9 mouse cellular contexts compared by ENCODE assay signal in the genomic region with DNA sequence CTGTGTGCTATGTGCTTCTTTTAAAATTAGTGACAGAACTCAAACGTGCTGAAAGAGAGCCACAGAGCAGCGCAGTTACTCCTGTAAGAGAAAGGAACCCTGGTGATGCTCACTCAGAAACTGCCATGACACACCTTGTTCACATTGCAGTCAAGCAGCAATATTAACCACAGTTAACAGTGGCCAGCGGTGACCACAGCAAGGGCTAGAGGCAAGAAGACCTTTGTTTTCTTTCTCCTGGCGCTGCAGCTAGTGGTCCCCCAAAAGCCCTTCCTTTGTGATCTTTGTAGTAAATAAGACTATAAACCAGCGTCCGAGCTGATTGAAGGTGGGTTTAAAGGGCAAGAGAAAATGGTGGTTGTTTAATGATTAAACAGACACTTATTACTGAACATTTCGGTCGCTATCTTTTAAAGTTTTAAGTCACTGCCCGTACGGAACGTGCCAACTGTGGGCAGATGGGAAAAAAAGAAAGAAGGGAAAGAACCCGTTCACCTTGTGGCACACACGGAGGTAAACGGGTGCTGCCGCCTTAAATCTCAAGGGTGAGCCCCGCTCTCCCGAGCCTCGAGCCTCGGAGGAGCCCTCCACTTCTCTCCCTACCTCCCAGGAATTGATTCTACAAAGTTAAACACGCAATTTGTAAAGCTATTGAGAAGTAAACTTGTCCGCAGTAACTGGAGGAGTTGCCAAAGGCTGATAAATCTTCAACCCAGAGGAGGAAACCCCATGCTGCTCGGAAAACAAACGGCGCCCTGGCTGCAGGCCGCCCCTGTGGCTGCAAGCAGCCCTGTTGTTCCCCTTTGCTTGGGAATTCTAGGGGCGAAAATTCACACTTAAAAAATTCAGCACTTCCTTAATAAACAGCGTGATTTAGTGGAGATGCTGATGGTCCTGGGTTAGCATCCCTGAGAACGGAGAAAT.
DNase-seq lines count a peak whose midpoint lies in the region; ATAC-seq lines count a peak whose summit lies in the region.
"Had no signal": no experiment of that assay in that cellular context is flagged by ENCODE, and none has a peak within 500 bp of the region (broad histone marks: within the 10 kb centered on the region; RNA-seq: fewer than 3 reads in every experiment).

No protein-coding gene starts in this region.

- ATAC-seq in midbrain, embryonic 14.5 days (ENCODE audit: low FRiP score, low TSS enrichment): no peak

- peaks cover 87% of the 10 kb centered on the region for H3K4me1 ChIP-seq in forebrain, embryonic 10.5 days
- H3K4me1 ChIP-seq in hindbrain, embryonic 10.5 days (replicated peaks): peaks cover 55% of the 10 kb centered on the region
- peaks cover 19% of the 10 kb centered on the region for H3K4me1 ChIP-seq in midbrain, embryonic 14.5 days (ENCODE audit: control insufficient read depth, insufficient read depth, low read length)

- H3K9me3 ChIP-seq in forebrain, embryonic 10.5 days: no peaks in the 10 kb centered on the region
- no peaks in the 10 kb centered on the region for H3K9me3 ChIP-seq in hindbrain, embryonic 10.5 days
- no peaks in the 10 kb centered on the region for H3K9me3 ChIP-seq in midbrain, embryonic 14.5 days (ENCODE audit: control insufficient read depth, low read length)

- peak overlapping the region; percentile 31 for H3K4me2 ChIP-seq in midbrain, embryonic 14.5 days (ENCODE audit: low read length)

- peak overlapping the region; percentile 11; the same call in 1 of the 2 replicates for H3K4me3 ChIP-seq in forebrain, embryonic 10.5 days
- H3K4me3 ChIP-seq in hindbrain, embryonic 10.5 days: peak overlapping the region; percentile 24; the same call in 1 of the 2 replicates
- H3K4me3 ChIP-seq in midbrain, embryonic 14.5 days (replicated peaks; ENCODE audit: low read depth, low read length): no peak overlapping the region

- WGBS in forebrain, embryonic 10.5 days: 27% methylated on average over 28 of the region's 28 CpGs
- WGBS in hindbrain, embryonic 10.5 days: 21% methylated on average over 28 of the region's 28 CpGs
- 29% methylated on average over 28 of the region's 28 CpGs for WGBS in midbrain, embryonic 14.5 days

- H3K27me3 ChIP-seq in forebrain, embryonic 10.5 days (ENCODE audit: poor library complexity, severe bottlenecking): no peaks in the 10 kb centered on the region
- H3K27me3 ChIP-seq in hindbrain, embryonic 10.5 days (ENCODE audit: insufficient read depth, poor library complexity, severe bottlenecking): no peaks in the 10 kb centered on the region
- H3K27me3 ChIP-seq in midbrain, embryonic 14.5 days (ENCODE audit: control insufficient read depth, insufficient read depth, low read length): no peaks in the 10 kb centered on the region; the same call in 1 of the 2 replicates

- H3K36me3 ChIP-seq in forebrain, embryonic 10.5 days (replicated peaks): peaks cover 40% of the 10 kb centered on the region
- no peaks in the 10 kb centered on the region for H3K36me3 ChIP-seq in hindbrain, embryonic 10.5 days
- H3K36me3 ChIP-seq in midbrain, embryonic 14.5 days (ENCODE audit: control insufficient read depth, insufficient read depth, low read length): no peaks in the 10 kb centered on the region

- H3K9ac ChIP-seq in midbrain, embryonic 14.5 days (replicated peaks; ENCODE audit: low read length): no peak overlapping the region

- H3K27ac ChIP-seq in forebrain, embryonic 10.5 days: peak overlapping the region; percentile 74
- H3K27ac ChIP-seq in hindbrain, embryonic 10.5 days: peak overlapping the region; percentile 3; the same call in 1 of the 2 replicates
- no peak overlapping the region for H3K27ac ChIP-seq in midbrain, embryonic 14.5 days (replicated peaks; ENCODE audit: low read depth, low read length)

- DNase-seq in forebrain, embryonic 10.5 days (ENCODE audit: extremely low spot score, low spot score): no peak
- DNase-seq in hindbrain, embryonic 10.5 days (ENCODE audit: low spot score): no peak
- peak; percentile 51 for DNase-seq in kidney, postnatal 10 days
- no peak for DNase-seq in midbrain, embryonic 14.5 days
- no peak for DNase-seq in left cerebral cortex, adult 11 months (ENCODE audit: low spot score)
- DNase-seq in layer of hippocampus, postnatal 10 days (ENCODE audit: low spot score in 2 of 2): no peak
- no peak for DNase-seq in spleen, postnatal 14 days (ENCODE audit: low spot score in 2 of 2)
- no peak for DNase-seq in embryo, embryonic 10.5 days (ENCODE audit: low spot score)
- DNase-seq: right cerebral cortex, postnatal 4 days had no signal
